Mouse (Mus musculus): ENCODE results near the gene Hist1h2ba. TPM values are rescaled to one million over a fixed set of nuclear protein-coding genes. Genes with fewer than 3 reads are reported as not detected.

Hist1h2ba gene
- polyA plus RNA-seq (2012; rRNA removed), result not detected in 2 replicates

DNA sequence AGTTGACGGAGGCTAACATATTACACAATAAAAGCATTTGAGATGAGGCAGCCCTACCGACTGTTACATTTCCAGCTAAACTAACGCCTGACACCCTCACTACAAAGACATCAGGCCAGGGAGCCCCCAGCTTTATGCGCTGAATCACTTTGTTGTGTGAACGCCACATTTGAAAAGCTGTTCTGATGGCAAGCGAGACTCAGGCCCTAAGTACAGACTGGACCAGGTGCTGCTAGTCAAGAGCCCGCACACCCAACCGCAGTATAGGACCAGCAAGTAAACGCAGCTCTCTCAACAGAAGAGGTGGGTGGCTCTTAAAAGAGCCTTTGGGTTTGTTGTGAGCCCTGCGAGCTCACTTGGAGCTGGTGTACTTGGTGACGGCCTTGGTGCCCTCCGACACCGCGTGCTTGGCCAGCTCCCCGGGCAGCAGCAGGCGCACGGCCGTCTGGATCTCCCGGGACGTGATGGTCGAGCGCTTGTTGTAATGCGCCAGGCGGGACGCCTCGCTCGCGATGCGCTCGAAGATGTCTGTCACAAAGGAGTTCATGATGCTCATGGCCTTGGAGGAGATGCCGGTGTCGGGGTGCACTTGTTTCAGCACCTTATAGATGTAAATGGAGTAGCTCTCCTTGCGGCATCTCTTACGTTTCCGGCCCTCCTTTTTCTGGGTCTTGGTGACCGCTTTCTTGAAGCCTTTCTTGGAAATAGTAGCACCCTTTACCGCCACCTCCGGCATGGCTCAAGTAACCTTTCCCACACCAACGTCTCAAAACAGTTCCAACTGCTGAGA is at the start of gene Hist1h2ba:
Hist1h2ba (minus strand) TSS at position 736 of the 790 bp plus-strand sequence.

DNA sequence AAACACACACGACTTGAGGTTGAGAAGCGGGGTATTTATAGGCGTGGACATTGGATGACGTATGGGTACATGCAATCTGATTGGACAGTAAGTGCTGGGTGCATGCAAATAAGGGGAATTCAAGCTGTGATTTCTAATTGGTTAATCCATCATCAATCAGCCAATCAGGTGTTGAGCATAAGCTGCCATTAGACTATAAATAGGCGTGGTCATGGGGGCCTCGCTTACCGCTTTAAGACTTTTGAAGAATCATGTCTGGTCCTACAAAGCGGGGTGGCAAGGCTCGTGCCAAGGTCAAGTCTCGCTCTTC is 210 bp upstream of the Hist1h2ba start, which contains the start of gene Hist1h2aa:
Hist1h2aa (plus strand) TSS at position 252 of the 310 bp plus-strand sequence.

GRCm38 (mm10) chr13:23914376-23915167 is 19.4 kb downstream of the Hist1h2ba start, which contains the start of gene Slc17a4:
TSS of gene Slc17a4 (minus strand) at chr13:23915009.

Other genes starting within 250 kb of the Hist1h2ba start
- 410 and 605 TPM in 2 replicates for gene Hist1h2bc, start 250.0 kb downstream of the Hist1h2ba start, polyA plus RNA-seq (2012; rRNA removed)
- gene Hist1h1t, start 238.3 kb downstream of the Hist1h2ba start, polyA plus RNA-seq (2012; rRNA removed), result not detected in 2 replicates
- gene Hist1h4c, start 235.7 kb downstream of the Hist1h2ba start, polyA plus RNA-seq (2012; rRNA removed), result 20.7 and 21.2 TPM in 2 replicates
- gene Hfe, start 223.3 kb downstream of the Hist1h2ba start, polyA plus RNA-seq (2012; rRNA removed), result 9.4 and 10.3 TPM in 2 replicates
- gene Hist1h1c, start 195.3 kb downstream of the Hist1h2ba start, polyA plus RNA-seq (2012; rRNA removed), result 204 and 212 TPM in 2 replicates
- 23.6 and 30.3 TPM in 2 replicates for gene Hist1h3c, start 188.6 kb downstream of the Hist1h2ba start, polyA plus RNA-seq (2012; rRNA removed)
- 12.8 and 18.4 TPM in 2 replicates for gene Hist1h2bb, start 187.4 kb downstream of the Hist1h2ba start, polyA plus RNA-seq (2012; rRNA removed)
- 23.5 and 25.9 TPM in 2 replicates for gene Hist1h2ab, start 183.0 kb downstream of the Hist1h2ba start, polyA plus RNA-seq (2012; rRNA removed)
- 26.4 and 32.0 TPM in 2 replicates for gene Hist1h3b, start 181.9 kb downstream of the Hist1h2ba start, polyA plus RNA-seq (2012; rRNA removed)
- 20.0 and 20.8 TPM in 2 replicates for gene Hist1h4b, start 177.1 kb downstream of the Hist1h2ba start, polyA plus RNA-seq (2012; rRNA removed)
- gene Hist1h4a, start 172.9 kb downstream of the Hist1h2ba start, polyA plus RNA-seq (2012; rRNA removed), result 15.5 and 15.9 TPM in 2 replicates
- gene Hist1h3a, start 171.8 kb downstream of the Hist1h2ba start, polyA plus RNA-seq (2012; rRNA removed), result 23.6 and 24.8 TPM in 2 replicates
- gene Hist1h1a, start 170.5 kb downstream of the Hist1h2ba start, polyA plus RNA-seq (2012; rRNA removed), result 1.1 and 1.4 TPM in 2 replicates
- gene Trim38, start 164.2 kb downstream of the Hist1h2ba start, polyA plus RNA-seq (2012; rRNA removed), result 0.12 and 0.14 TPM in 2 replicates
- gene Slc17a2, start 127.2 kb downstream of the Hist1h2ba start, polyA plus RNA-seq (2012; rRNA removed), result 0.36 and 0.59 TPM in 2 replicates
- gene Slc17a3, start 94.7 kb downstream of the Hist1h2ba start, polyA plus RNA-seq (2012; rRNA removed), result not detected in 2 replicates
- not detected in 2 replicates for gene Slc17a1, start 66.4 kb downstream of the Hist1h2ba start, polyA plus RNA-seq (2012; rRNA removed)
- 16.1 and 27.1 TPM in 2 replicates for gene Slc17a4, start 19.1 kb downstream of the Hist1h2ba start, polyA plus RNA-seq (2012; rRNA removed)
- gene Hist1h2aa, start 306 bp upstream of the Hist1h2ba start, polyA plus RNA-seq (2012; rRNA removed), result not detected in 2 replicates
- 2.1 and 3.1 TPM in 2 replicates for gene Scgn, start 57.1 kb upstream of the Hist1h2ba start, polyA plus RNA-seq (2012; rRNA removed)

Measured in colon, adult 2 months (tissue).